Mouse (Mus musculus): ENCODE results near the gene Pla2g2e.
A peak's percentile ranks its signal among the peaks of the same experiment; 100 is the strongest.

GRCm38 (mm10) chr4:138851463-138851862 lies 26.3 kb upstream of the Pla2g2e start:
- TF ChIP-seq CTCF (IDR thresholded peaks at IDR 0.05; ENCODE audit: low read depth) (peak; percentile 100), EP300 (optimal IDR thresholded peaks at IDR 0.05) (no peak)
